Mouse (Mus musculus) fibroblast of lung, adult 2 months (primary cell): ENCODE data around the gene Kank1.

Source experiments
- DNase-seq: peaks from one replicate; pipeline ENCODE4 v3.0.0-alpha.2; 2011; ENCODE audit warnings: low read depth

Kank1 gene

DNA sequence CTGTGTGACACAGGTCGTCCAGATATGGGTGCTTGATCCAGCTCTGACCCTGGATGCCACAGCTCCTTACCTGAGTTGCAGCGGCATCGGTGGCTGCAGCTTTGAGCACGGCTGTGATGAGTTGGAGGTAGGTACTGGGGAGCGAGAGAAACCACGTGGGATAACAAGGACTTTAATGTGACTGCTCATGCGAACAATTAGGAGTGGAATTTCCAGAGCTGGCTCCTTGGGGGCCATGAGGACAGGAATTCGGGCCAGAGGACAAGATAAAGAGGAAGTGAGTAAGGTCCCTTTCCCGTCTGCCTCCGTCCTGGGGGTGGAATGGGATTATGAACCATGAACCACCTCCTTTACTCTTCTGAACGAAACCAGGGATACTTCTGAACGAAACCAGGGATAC is 129.8 kb downstream of the Kank1 start:
- DNase-seq, result no peak

DNA sequence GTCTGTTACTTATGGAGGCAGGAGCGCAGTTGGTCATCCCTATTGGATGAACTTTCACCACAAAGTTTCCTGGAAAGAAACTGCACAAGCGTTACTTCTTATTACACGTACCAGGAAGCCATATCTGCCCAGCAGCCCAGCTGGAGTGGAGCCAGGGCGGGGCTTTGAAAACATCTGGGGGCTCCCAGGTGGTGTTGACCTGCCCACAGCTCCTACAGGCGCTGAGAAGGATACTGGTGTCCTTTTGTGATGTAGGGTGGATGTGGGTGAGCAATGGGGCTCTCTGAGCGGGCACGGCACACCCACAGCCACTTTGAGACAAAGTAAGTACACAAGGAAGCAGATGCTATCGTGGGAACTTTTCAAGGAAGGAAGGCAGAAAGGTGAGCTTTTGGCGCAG is 133.7 kb downstream of the Kank1 start:
- DNase-seq, result no peak

DNA sequence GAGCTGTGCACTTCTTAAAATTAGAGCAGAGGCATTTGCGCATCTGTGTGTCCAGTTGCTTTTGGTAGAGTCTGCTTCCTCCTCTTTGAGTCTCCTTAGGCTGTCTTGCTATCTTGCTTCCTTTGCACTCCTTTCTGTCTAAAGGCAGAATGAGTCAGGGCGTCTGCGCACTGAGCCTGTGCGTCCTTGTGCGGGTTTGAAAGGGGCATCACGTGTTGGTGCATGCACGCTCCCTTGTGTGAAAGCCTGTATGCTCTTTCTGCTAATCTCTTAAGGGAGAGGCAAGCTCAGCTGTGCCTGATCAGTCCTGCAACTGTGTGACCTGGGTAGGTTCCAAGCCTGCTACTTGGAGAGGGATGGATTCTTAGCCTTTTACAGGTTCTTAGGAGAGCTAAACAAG is 136.0 kb downstream of the Kank1 start:
- DNase-seq, result no peak

DNA sequence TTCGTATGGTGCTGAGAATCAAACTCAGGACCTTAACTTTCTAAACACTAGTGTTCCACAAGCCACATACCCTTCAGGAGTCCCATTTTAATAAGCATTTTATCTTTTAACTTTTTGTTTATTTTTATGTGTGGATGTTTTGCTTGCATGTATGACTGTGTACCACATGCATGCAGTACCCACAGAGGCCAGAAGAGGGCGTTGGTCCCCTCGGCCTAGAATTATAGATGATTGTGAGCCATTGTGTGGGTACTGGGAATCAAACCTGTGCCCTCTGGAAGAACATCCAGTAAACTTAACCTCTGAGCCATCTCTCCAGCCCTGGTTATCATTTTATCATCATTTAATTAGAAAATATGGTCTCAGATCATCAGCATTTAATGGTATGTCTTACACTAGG is 136.8 kb downstream of the Kank1 start:
- no peak for DNase-seq

DNA sequence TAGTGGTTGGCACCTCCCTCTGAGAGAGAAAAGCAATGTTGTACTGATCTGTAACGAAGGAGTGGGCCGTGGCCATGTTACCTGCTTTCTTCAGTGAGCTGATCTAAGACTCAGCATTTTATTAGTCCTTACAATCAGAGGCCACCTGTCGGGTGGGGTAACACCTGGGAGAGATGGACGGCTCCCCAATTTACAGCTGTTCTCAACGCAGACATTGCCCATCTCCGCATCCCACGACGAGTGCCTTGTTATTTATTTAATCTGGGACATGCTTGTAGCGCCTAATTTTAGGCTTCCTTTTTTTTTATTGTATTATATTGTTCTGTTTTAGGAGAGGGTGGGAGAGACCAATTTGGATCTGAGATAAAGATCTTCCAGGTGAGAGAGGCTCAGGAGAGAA is 137.4 kb downstream of the Kank1 start:
- DNase-seq, result no peak

DNA sequence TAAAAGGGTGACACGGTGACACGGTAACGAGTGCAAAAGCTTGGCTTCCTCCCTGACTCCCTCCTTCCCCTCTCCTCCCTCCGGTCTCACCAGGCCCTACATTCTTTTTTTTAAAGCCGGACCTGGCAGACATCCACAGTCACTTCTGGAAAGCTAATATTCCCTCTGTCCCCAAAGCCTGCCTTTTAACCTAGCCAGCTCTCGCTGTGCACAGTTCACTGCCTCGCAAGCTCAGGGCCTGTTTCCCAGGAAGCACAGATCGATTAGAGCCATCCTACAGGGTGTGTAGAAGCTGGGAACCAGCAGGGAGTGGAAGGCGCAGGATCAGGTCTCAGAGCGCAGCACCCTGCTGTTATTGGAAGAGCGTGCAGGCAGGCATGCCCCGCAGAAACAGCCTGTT is 138.2 kb downstream of the Kank1 start:
- no peak for DNase-seq

DNA sequence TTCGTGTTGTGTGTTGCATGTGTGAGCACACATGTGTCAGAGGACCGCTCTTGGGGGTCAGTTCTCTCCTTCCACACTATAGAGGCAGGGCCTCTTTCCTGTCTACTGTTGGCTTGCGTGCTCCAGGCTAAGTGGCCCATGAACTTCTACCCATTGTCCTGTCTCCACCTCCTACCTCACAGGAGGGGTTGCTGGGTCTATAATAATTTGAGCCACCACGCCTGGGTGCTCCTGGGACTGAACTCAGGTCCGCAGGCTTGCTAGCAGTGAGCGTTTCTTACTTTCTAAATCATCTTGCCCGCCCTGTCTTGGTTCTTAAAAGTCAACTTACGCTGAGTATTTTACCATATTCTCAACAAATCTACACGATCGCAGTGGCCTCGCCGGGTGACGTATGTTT is 140.1 kb downstream of the Kank1 start:
- DNase-seq, result no peak

DNA sequence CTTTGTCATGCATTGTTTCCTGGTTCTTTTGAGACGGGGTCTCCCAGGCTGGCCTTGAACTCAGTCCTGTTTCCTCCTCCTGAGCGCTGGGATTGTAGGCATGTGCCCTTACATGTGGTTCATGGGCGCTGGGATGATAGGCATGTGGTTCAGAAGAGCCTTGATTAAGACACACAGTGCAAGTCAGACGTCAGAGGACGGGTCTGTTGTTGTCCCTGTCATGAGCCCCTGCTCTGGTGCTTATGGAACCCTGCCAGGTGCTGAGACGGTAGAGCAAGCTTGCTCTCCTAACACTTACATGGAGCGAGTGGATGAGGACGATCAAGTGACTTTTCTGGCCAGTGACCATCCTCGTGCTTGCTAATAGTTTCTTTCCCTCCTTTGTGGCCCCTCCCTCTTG is 143.9 kb downstream of the Kank1 start:
- DNase-seq, result no peak

DNA sequence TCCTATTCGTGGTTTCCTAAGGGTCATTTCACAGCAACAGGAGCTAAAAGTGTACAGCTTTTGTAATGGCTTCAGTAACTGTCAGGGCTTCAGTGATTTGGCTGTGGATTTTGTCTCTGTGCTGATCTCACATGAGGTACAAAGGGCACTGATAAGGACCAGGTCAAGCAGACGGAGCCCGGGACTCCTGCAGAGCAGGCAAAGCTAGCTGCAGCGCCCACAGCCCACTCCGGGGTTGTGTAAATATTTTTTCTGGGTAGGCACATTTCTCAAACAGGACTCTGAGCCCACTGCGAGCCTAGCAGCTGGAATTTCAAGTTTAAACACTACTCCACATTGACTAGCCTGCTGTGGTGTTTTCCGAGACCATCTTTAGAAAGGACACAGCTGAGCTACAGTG is 145.2 kb downstream of the Kank1 start:
- no peak for DNase-seq

DNA sequence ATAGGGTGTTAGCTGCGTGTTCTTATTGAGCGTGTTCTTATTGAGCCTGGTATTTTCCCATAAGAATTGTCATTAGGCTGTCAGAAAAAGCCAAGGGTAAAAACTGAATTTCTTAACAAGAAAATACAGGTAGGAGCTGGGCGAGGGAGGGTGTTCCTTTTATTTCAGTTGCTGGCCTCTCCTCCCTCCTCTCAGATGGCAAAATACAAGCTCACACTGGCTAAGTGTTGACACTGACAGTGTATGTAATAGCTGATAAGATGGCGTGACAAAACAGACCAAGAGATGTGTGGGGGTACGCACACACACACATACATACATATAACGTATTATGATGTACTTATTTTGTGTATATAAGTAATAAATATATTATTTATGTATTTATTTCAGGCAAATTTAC is 145.7 kb downstream of the Kank1 start:
- no peak for DNase-seq

DNA sequence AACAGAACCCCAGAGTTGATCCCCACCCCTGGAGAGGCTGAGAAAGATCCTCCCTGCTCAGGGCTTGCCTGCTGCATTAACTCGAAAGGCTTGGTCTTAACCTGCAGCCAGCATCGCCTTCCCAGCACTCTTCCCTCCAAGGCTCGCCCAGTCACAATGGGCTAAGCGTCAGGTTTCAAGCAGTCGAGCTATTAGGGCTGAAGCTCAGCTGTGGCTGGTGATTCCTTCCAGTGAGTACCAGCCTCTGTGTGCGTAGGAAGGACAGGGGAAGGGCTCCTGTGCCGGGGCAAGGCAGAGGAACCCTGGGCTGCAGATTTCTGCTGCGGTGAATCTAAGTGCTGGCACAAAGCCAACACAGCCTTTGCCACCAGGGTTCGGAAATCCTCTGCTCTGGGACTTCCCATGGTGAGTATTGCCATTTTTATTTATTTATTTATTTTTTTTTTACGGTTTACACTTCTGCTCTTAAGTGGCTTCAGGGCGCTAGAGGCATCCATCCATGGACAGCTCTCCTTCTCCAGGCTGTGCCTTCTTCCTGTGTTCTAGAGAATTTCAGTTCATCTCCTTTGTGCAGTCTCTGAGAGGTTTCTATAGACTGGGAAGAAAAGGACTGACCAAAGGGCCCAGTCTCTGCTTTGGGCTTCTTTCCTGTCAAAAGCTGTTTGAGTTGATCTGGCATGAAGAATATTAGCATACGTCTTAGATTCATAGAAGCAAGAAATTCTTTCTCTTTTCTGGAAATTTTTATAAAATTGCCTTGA is 146.8 kb downstream of the Kank1 start:
- DNase-seq, result no peak

DNA sequence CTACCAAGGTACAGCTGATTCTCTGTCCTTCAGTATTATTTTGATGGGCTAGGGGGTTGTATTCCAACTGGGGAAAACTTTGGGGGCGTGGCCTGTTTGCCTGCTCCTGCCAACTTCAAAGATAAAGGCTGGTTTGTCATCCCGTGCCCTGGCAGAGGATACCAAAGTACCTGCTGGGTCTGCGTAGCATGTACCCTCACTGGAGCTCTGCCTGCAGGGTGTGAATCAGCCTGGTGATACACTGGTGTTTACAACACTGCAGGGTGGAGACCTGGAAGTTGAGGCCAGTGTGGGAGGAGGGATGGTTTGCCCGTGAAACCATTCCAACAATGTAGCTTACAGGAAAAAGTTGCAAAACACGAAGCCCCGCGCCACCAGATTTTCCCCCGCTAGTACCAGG is 149.2 kb downstream of the Kank1 start:
- DNase-seq, result no peak

DNA sequence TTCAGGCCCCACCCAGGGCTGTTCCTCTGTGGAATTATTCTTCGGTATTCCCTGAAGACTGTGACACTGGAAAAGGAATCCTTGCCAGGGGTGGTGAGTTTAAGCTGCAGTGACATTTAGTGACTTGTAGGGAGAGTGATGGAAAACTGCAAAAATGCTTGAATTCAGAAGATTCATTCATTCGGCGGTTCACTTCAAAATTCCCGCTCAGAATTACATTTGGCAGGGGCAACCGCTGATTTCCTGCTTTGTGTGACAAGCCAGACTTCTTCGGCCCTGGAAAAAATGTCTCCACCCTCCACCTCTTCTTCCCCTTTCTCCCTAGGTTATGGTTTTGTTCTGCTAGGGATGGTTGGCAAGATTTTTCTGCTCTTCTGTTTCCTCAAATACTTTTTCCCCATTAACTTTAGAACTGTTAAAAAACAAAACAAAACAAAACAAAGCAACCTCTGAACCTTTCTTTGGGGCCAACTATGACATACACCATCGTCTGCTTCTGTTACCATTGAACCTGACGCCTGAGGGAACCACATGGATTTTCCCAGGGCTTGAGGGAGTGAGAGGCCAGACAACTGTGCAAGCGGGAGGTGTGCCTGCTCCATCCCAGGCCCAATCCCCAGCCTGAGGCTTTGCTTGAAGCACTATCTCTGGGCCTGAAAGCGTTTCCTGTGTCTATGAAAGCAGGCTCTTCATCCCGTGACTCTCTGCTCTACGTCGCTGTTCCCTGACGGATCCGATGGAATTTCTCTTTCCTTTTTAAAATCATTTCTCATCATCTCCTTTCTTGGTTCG is 150.1 kb downstream of the Kank1 start:
- no peak for DNase-seq

DNA sequence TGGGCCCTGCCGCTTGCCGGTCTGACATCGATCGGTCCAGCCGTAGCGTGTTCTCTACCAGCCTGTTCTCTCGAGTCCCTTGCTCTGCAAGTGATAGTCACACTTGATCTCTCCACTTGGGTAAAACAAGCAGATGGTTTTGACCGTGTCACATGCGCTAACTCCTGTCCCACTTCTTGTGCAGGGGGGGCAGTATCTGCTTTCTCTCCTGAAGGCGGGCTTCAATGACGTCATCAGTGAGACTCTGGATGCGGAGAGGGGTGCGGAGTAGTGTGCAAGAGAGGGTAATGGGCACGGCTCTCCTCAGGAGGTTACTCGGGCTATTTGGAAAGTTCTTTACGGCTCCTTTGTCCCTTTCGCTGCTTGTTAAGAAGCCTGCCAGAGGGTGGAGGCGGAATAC is 151.1 kb downstream of the Kank1 start:
- DNase-seq, result no peak

DNA sequence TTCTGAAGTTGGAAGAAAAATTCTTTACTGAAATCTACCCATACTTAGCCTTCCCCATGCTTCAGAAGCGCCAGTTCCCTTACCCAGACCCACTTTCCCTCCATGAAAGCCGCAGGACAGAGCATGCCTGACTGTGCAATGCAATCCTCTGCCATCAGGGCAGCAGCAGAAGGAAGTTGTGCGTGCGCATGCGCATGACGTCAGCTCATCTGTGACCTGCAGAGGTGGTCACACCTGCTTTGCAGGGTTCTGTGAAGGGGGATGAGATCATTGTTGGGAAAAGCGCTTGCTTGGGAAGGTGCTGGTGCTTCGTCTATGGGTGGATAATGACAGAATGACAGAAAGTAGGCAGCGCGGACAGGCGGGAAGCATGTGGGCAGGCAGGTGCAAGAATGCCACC is 155.4 kb downstream of the Kank1 start:
- DNase-seq, result no peak

DNA sequence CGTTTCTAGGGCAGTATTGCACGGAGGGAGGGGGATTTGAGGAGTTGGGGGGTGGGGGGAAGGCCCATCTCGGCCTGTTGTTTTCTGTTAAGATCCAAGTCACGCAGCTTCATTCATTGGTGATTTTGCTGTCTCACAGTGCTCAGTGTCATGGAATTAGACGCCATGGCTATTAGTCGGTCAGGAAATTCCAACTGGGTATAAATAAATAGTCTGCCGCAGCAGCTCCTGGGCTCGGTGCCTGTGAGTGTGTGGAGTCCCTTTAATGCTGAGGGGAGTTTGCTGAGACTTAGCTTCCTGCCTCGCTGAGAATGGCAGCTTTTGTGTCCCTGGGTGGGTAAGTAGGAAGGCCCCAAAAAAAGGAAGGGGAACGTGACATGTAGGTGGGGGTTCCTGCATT is 158.3 kb downstream of the Kank1 start:
- DNase-seq, result peak; percentile 81

DNA sequence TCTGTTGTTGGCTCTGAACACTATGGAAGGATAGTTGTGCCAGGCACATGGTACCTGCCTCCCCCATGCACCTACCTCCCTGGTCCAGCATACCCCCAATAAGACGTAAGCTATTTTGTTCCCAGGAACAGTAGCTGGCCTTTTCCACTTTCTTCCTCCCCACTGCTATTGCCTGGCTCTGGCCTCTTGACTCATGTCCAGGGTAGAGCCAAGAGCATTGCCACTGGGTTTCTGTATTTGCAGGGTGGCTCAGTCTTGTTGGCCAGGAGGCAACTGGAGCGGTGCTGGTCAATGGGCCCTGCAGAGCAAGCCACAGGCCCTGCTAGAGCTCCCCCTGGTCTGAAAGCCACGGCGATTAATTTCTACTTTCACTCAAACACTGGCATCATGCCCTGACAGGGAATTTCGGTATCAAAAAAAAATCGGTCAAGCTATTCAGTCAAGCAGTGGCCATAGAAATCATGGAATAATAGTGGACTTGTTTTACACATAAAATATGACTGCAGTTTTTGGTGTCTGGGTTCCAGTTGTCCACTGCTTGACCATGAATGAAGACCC is 160.0 kb downstream of the Kank1 start:
- peak; percentile 75 for DNase-seq

DNA sequence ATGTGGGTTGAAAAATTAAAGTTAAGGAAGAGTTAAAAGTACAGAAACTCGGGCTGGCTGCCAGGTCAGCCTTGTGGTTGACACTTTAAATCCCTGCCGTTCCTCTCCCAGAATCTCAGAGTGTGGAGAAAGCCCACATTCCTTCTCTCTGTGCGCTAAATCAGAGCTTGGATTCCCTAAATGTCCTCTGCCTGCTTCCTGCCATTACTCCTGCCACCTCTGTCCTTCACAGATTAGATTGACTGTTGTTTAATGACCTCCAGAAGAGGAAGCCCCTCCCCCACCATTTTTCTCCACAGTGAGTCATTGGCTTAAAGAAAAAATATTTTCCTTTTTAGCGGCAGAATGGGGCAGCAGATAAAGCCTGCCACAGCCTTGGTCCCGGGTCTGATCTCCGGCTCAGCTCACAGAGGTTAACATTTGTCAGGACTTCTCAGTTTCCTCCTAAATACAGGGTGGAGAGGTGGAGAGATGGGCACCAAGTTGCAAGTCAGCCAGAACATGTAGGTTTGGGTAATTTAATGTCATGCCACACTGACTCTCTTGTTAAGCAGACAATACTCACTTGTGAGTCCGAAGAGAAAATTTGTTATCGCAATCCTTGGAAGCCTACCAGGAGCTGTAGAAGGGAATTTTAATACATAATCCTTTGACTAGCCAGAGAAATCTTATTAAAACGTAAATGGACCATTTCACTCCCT is 162.9 kb downstream of the Kank1 start:
- no peak for DNase-seq

DNA sequence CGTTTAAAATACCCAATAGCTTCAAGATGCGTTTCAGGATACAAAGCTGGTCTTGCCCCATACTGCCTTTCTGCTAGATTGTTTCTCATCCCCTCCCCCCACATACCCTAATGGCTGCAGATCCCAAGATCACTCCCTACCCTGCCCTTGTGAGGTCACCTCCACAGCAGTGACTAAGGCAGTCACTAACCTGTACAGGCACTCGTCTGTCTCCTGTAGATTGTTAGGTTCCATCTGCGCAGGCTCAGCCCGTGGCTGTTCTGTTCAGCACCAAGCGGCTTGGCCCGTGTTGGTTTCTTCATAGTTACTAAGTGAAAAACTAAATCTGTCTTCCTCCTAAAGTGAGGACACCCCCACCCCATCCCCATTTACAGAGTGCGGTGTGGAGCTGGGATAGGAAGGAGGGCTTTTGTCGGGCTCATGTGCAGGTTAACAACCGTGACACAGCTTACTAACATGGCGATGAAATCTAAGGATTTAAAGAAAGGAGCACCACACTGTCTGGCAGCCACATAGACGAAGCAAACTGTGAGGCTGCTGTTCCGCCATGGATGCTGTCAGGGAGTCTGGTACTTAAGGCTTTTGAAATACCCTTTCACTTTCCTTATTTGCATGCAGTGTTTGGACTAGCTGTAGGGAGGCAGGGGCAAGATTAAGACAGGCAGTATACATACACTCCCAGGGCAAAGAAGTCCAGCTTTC is 163.6 kb downstream of the Kank1 start:
- no peak for DNase-seq

DNA sequence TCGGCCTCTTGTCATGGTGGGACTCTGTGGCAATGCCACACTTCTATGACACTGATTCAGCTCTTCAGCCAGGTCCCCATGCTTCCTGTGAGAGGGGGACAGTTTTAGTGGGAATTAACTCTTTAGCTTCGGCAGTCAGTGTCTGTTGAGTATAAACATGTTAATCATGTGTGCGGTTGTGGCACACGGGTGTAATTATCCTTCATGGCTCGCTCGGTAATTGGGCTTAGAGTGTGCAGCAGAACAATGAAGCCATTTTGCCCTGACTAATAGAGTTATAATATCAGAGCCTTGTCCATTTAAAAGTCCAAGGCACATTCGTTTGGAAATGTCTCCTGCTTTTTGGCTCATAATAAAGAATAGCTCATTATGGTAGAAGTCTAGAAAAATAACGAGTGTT is 164.7 kb downstream of the Kank1 start:
- DNase-seq, result no peak

DNA sequence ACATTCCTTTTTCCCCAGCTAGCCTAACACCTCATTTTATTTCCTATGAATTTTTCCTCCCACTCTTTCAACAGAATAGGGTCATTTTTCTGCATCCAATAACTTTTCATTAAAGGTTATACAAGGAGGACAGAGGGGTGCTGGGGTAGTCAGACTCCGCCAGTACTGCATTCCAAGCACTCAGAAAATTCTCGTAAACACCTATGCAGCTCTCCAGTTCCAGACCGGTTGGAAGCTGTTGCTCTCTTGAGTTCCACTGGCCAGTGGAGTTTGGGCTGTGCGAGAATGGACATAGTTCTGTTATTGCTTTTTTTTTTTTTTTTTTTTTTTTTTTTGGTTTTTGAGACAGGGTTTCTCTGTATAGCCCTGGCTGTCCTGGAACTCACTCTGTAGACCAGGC is 167.4 kb downstream of the Kank1 start:
- no peak for DNase-seq

DNA sequence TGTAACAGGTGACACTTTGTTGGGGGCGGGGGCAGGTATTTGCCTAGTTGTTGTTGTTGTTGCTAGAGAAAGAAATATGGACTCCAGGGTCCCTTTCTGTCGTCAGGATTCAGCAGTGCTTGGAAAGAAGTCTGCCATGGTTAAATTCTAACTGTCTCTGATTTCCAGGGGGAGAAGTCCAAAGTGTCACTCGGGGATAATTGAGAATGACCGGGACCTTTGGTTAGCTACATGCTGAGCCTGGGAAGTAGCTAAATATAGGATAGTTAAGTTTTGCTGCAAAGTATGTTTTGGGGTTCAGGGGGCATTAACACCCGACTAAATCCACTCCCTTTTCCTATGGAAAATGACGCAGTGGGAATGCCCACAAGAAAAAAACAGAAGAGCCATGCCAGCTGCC is 169.2 kb downstream of the Kank1 start:
- DNase-seq, result no peak
